ENCODE assay signal across 15 mouse cellular contexts in the genomic region with DNA sequence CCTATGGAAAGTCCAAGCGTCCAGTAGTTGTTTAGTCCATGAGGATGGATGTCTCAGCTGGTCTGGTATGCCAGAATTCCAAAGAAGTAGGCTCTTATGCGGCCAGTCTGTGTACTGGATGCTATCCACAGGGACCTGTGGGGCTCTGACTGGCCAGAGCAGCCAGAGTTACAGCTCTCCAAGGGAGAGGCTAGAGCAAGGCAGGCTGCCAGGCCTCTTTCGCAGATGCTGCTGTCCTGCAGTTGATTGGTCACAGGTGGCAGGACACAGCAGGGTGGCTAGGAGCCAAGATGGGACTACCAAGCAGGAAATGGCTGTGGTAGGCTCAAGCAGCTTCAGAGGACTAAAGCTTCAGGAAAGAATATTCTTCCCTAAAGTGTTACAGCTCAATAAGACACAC.
DNase-seq lines count a peak whose midpoint lies in the region; ATAC-seq lines count a peak whose summit lies in the region.
"Had no signal": no experiment of that assay in that cellular context is flagged by ENCODE, and none has a peak within 500 bp of the region (broad histone marks: within the 10 kb centered on the region; RNA-seq: fewer than 3 reads in every experiment).

No protein-coding gene starts in this region.

- H3K4me1 ChIP-seq in heart, embryonic 16.5 days (ENCODE audit: control insufficient read depth, insufficient read depth, low read length), result no peaks in the 10 kb centered on the region
- H3K4me1 ChIP-seq: liver, embryonic 13.5 days; midbrain, embryonic 10.5 days; neural tube, embryonic 12.5 days had no signal

- H3K4me3 ChIP-seq in heart, embryonic 16.5 days (ENCODE audit: low read length), result no peak overlapping the region
- H3K4me3 ChIP-seq: left cerebral cortex, adult 2 months; liver, embryonic 13.5 days; midbrain, embryonic 10.5 days; neural tube, embryonic 12.5 days had no signal

- WGBS in heart, embryonic 16.5 days, result 40% methylated on average over 3 of the region's 3 CpGs

- H3K36me3 ChIP-seq in heart, embryonic 16.5 days (ENCODE audit: control insufficient read depth, insufficient read depth), result no peaks in the 10 kb centered on the region
- H3K36me3 ChIP-seq: liver, embryonic 13.5 days; midbrain, embryonic 10.5 days; neural tube, embryonic 12.5 days had no signal

- no peaks in the 10 kb centered on the region for H3K27me3 ChIP-seq in heart, embryonic 16.5 days (ENCODE audit: control insufficient read depth, insufficient read depth, low read length)
- H3K27me3 ChIP-seq: liver, embryonic 13.5 days; neural tube, embryonic 12.5 days had no signal

- peak; percentile 14; the same call in 1 of the 2 replicates for ATAC-seq in heart, embryonic 16.5 days (replicated peaks; ENCODE audit: extremely low read depth, insufficient read depth, low FRiP score)
- ATAC-seq in frontal cortex, adult (ENCODE audit: low TSS enrichment), result no peak
- ATAC-seq: intestine, postnatal 0 days had no signal

- intact Hi-C loops in heart, postnatal 36 days (cut with DNase I), result no loop called here
- intact Hi-C loops in left cerebral cortex, postnatal 4 days (cut with DNase I), result no loop called here

- no peak for DNase-seq in heart, postnatal 36 days
- peak; percentile 66 for DNase-seq in left cerebral cortex, postnatal 4 days
- no peak for DNase-seq in left cerebral cortex, adult 9 months (ENCODE audit: low spot score in 2 of 2)
- peak; percentile 9 for DNase-seq in Muller cell, postnatal 12 days (ENCODE audit: inconsistent ontology term)
- peak; percentile 14 to 48 for DNase-seq in cerebellum, postnatal 25 days
- no peak for DNase-seq in urinary bladder, postnatal 10 days (ENCODE audit: low spot score)
- DNase-seq: gastrocnemius, postnatal 36 days; liver, embryonic 13.5 days; right cerebral cortex, postnatal 14 days had no signal

- no peak overlapping the region for H3K9ac ChIP-seq in heart, embryonic 16.5 days (ENCODE audit: low read length)
- H3K9ac ChIP-seq: liver, embryonic 13.5 days; neural tube, embryonic 12.5 days had no signal

- H3K9me3 ChIP-seq in heart, embryonic 16.5 days (replicated peaks; ENCODE audit: control insufficient read depth, low read length), result no peaks in the 10 kb centered on the region
- H3K9me3 ChIP-seq: liver, embryonic 13.5 days; midbrain, embryonic 10.5 days; neural tube, embryonic 12.5 days had no signal

- no peak overlapping the region for H3K4me2 ChIP-seq in heart, embryonic 16.5 days (ENCODE audit: low read depth, low read length)
- H3K4me2 ChIP-seq: liver, embryonic 13.5 days; neural tube, embryonic 12.5 days had no signal

- H3K27ac ChIP-seq in heart, embryonic 16.5 days (ENCODE audit: low read length), result no peak overlapping the region
- H3K27ac ChIP-seq: left cerebral cortex, adult 2 months; liver, embryonic 13.5 days; midbrain, embryonic 10.5 days; neural tube, embryonic 12.5 days had no signal

Comparison
In these comparisons a context has a peak if more than half of its experiments do, and no peak if none do; other contexts are left out.
1. DNase-seq: peak in left cerebral cortex, postnatal 4 days (single experiment), Muller cell, postnatal 12 days (single experiment) and cerebellum, postnatal 25 days (2 of 2); none in heart, postnatal 36 days (0 of 2), left cerebral cortex, adult 9 months (0 of 2) and urinary bladder, postnatal 10 days (single experiment).